Mouse (Mus musculus): ENCODE results near the gene Htra3. TPM values are rescaled to one million over a fixed set of nuclear protein-coding genes. Genes with fewer than 3 reads are reported as not detected.

Htra3 gene
- polyA plus RNA-seq, 1 experiment from 2014 or later = 39.4 TPM

- H3K4me2 ChIP-seq (replicated peaks; ENCODE audit: low read depth) = no peak overlapping the region
- ATAC-seq (ENCODE audit: low FRiP score, low TSS enrichment) (no peak; the same call in 1 of the 2 replicates), DNase-seq (ENCODE audit: low spot score) (no peak)
- H3K4me1 ChIP-seq (replicated peaks; ENCODE audit: control insufficient read depth, insufficient read depth) = peaks cover 5% of the 10 kb centered on the region; the same call in 1 of the 2 replicates
- no peaks in the 10 kb centered on the region for H3K9me3 ChIP-seq (ENCODE audit: control insufficient read depth, low read length)
- TF ChIP-seq CTCF (IDR thresholded peaks at IDR 0.05; ENCODE audit: low read depth) = no peak
- no peak for TF ChIP-seq EP300 (optimal IDR thresholded peaks at IDR 0.05)
- peaks cover 4% of the 10 kb centered on the region; the same call in 1 of the 2 replicates for H3K36me3 ChIP-seq (ENCODE audit: control insufficient read depth, insufficient read depth, low read length)
- 28% methylated on average over 2 of the region's 2 CpGs for WGBS
- no peaks in the 10 kb centered on the region for H3K27me3 ChIP-seq (ENCODE audit: control insufficient read depth, insufficient read depth, low read length)
- H3K9ac ChIP-seq (ENCODE audit: low read length) = no peak overlapping the region
- H3K4me3 ChIP-seq (ENCODE audit: low read depth, low read length) = no peak overlapping the region
- peak overlapping the region; percentile 65 for H3K27ac ChIP-seq (replicated peaks)
Observed at GRCm38 (mm10) chr5:35648230-35648629, 31.4 kb downstream of the Htra3 start.

- H3K36me3 ChIP-seq (ENCODE audit: control insufficient read depth, insufficient read depth, low read length) = peaks cover 4% of the 10 kb centered on the region; the same call in 1 of the 2 replicates
- DNase-seq (ENCODE audit: low spot score) (no peak), ATAC-seq (ENCODE audit: low FRiP score, low TSS enrichment) (peak; percentile 64)
- TF ChIP-seq CTCF (IDR thresholded peaks at IDR 0.05; ENCODE audit: low read depth) (no peak), EP300 (optimal IDR thresholded peaks at IDR 0.05) (no peak)
- H3K27ac ChIP-seq (replicated peaks) = peak overlapping the region; percentile 65
- no peak overlapping the region for H3K9ac ChIP-seq (ENCODE audit: low read length)
- peaks cover 5% of the 10 kb centered on the region; the same call in 1 of the 2 replicates for H3K4me1 ChIP-seq (replicated peaks; ENCODE audit: control insufficient read depth, insufficient read depth)
- H3K4me2 ChIP-seq (replicated peaks; ENCODE audit: low read depth) = no peak overlapping the region
- H3K27me3 ChIP-seq (ENCODE audit: control insufficient read depth, insufficient read depth, low read length) = no peaks in the 10 kb centered on the region
- H3K9me3 ChIP-seq (ENCODE audit: control insufficient read depth, low read length) = no peaks in the 10 kb centered on the region
- no peak overlapping the region for H3K4me3 ChIP-seq (ENCODE audit: low read depth, low read length)
- 34% methylated on average over 4 of the region's 4 CpGs for WGBS
Observed at GRCm38 (mm10) chr5:35647562-35647961, 32.0 kb downstream of the Htra3 start.

GRCm38 (mm10) chr5:35646927-35647326 lies 32.7 kb downstream of the Htra3 start:
- 83% methylated on average over 1 of the region's 1 CpGs for WGBS
- Histone ChIP-seq H3K4me3 (ENCODE audit: low read depth, low read length) (no peak overlapping the region), H3K27me3 (ENCODE audit: control insufficient read depth, insufficient read depth, low read length) (no peaks in the 10 kb centered on the region), H3K9ac (ENCODE audit: low read length) (no peak overlapping the region), H3K4me1 (replicated peaks; ENCODE audit: control insufficient read depth, insufficient read depth) (peaks cover 5% of the 10 kb centered on the region; the same call in 1 of the 2 replicates), H3K36me3 (ENCODE audit: control insufficient read depth, insufficient read depth, low read length) (no peaks in the 10 kb centered on the region), H3K4me2 (replicated peaks; ENCODE audit: low read depth) (no peak overlapping the region), H3K9me3 (ENCODE audit: control insufficient read depth, low read length) (no peaks in the 10 kb centered on the region), H3K27ac (replicated peaks) (peak overlapping the region; percentile 65)
- TF ChIP-seq EP300 (optimal IDR thresholded peaks at IDR 0.05) = no peak
- TF ChIP-seq CTCF (IDR thresholded peaks at IDR 0.05; ENCODE audit: low read depth) = no peak
- no peak for DNase-seq (ENCODE audit: low spot score)
- no peak for ATAC-seq (ENCODE audit: low FRiP score, low TSS enrichment)

- ATAC-seq (ENCODE audit: low FRiP score, low TSS enrichment) (no peak), DNase-seq (ENCODE audit: low spot score) (no peak)
- no peak overlapping the region for H3K4me2 ChIP-seq (replicated peaks; ENCODE audit: low read depth)
- no peak overlapping the region for H3K4me3 ChIP-seq (ENCODE audit: low read depth, low read length)
- no peak overlapping the region for H3K9ac ChIP-seq (ENCODE audit: low read length)
- 69% methylated on average over 6 of the region's 6 CpGs for WGBS
- H3K27me3 ChIP-seq (ENCODE audit: control insufficient read depth, insufficient read depth, low read length) = no peaks in the 10 kb centered on the region
- no peaks in the 10 kb centered on the region for H3K9me3 ChIP-seq (ENCODE audit: control insufficient read depth, low read length)
- H3K27ac ChIP-seq (replicated peaks) = no peak overlapping the region
- TF ChIP-seq CTCF (IDR thresholded peaks at IDR 0.05; ENCODE audit: low read depth) (no peak), EP300 (optimal IDR thresholded peaks at IDR 0.05) (no peak)
- no peaks in the 10 kb centered on the region for H3K36me3 ChIP-seq (ENCODE audit: control insufficient read depth, insufficient read depth, low read length)
- H3K4me1 ChIP-seq (replicated peaks; ENCODE audit: control insufficient read depth, insufficient read depth) = peaks cover 5% of the 10 kb centered on the region; the same call in 1 of the 2 replicates
Observed at GRCm38 (mm10) chr5:35645938-35646493, 33.6 kb downstream of the Htra3 start.

GRCm38 (mm10) chr5:35644082-35644481 lies 35.5 kb downstream of the Htra3 start:
- H3K9me3 ChIP-seq (ENCODE audit: control insufficient read depth, low read length) = no peaks in the 10 kb centered on the region
- WGBS = 28% methylated on average over 4 of the region's 4 CpGs
- ATAC-seq (ENCODE audit: low FRiP score, low TSS enrichment) (no peak), DNase-seq (ENCODE audit: low spot score) (peak; percentile 37)
- no peaks in the 10 kb centered on the region for H3K36me3 ChIP-seq (ENCODE audit: control insufficient read depth, insufficient read depth, low read length)
- H3K27ac ChIP-seq (replicated peaks) = 0 out of 2 replicates have a peak overlapping the region, but pooled peaks have one; percentile 24
- TF ChIP-seq CTCF (IDR thresholded peaks at IDR 0.05; ENCODE audit: low read depth) (no peak), EP300 (optimal IDR thresholded peaks at IDR 0.05) (no peak)
- no peaks in the 10 kb centered on the region for H3K27me3 ChIP-seq (ENCODE audit: control insufficient read depth, insufficient read depth, low read length)
- no peak overlapping the region for H3K4me2 ChIP-seq (replicated peaks; ENCODE audit: low read depth)
- H3K4me3 ChIP-seq (ENCODE audit: low read depth, low read length) = no peak overlapping the region
- H3K4me1 ChIP-seq (replicated peaks; ENCODE audit: control insufficient read depth, insufficient read depth) = peaks cover 5% of the 10 kb centered on the region; the same call in 1 of the 2 replicates
- H3K9ac ChIP-seq (ENCODE audit: low read length) = no peak overlapping the region

- Histone ChIP-seq H3K9me3 (ENCODE audit: control insufficient read depth, low read length) (no peaks in the 10 kb centered on the region), H3K4me2 (replicated peaks; ENCODE audit: low read depth) (no peak overlapping the region), H3K4me3 (ENCODE audit: low read depth, low read length) (no peak overlapping the region), H3K9ac (ENCODE audit: low read length) (no peak overlapping the region), H3K27ac (replicated peaks) (0 out of 2 replicates have a peak overlapping the region, but pooled peaks have one; percentile 24), H3K4me1 (replicated peaks; ENCODE audit: control insufficient read depth, insufficient read depth) (peaks cover 5% of the 10 kb centered on the region; the same call in 1 of the 2 replicates), H3K36me3 (ENCODE audit: control insufficient read depth, insufficient read depth, low read length) (no peaks in the 10 kb centered on the region), H3K27me3 (ENCODE audit: control insufficient read depth, insufficient read depth, low read length) (no peaks in the 10 kb centered on the region)
- DNase-seq (ENCODE audit: low spot score) (no peak), ATAC-seq (ENCODE audit: low FRiP score, low TSS enrichment) (no peak)
- TF ChIP-seq EP300 (optimal IDR thresholded peaks at IDR 0.05) (no peak), CTCF (IDR thresholded peaks at IDR 0.05; ENCODE audit: low read depth) (no peak)
- WGBS = 80% methylated on average over 9 of the region's 9 CpGs
Observed at GRCm38 (mm10) chr5:35643401-35644048, 36.1 kb downstream of the Htra3 start.
